8 mouse cellular contexts compared by ENCODE assay signal in the genomic region with DNA sequence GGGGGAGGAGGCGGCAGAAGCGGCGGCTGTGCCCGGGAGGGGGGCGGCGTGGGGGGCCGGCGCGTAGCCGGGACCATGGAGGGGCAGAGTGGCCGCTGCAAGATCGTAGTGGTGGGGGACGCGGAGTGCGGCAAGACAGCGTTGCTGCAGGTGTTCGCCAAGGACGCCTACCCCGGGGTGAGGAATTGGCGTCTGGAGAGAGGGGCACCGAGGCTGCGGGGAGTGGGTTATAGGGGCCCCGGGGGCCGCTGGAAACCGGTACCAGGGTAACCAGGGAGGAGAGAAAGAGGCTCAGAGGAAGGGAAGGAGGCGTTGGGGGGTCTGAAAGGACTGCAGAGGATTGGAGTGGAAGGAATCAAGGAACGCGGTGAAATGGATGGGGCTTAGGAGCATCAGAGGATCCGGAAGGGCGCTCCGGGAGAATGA. TPM values are rescaled to one million over a fixed set of nuclear protein-coding genes. Genes with fewer than 3 reads are reported as not detected.
DNase-seq lines count a peak whose midpoint lies in the region; ATAC-seq and TF ChIP-seq lines count a peak whose summit lies in the region.

No protein-coding gene starts in this region.

- no peaks in the 10 kb centered on the region for H3K9me3 ChIP-seq in heart, postnatal 0 days (replicated peaks; ENCODE audit: control insufficient read depth, low read length)
- no peaks in the 10 kb centered on the region for H3K9me3 ChIP-seq in midbrain, embryonic 10.5 days (replicated peaks)

- no peaks in the 10 kb centered on the region for H3K27me3 ChIP-seq in heart, postnatal 0 days (ENCODE audit: control insufficient read depth, insufficient read depth, low read length)
- H3K27me3 ChIP-seq in midbrain, embryonic 10.5 days (ENCODE audit: low read depth, poor library complexity, severe bottlenecking), result peaks cover 40% of the 10 kb centered on the region

- TF ChIP-seq EP300 in heart, postnatal 0 days (IDR thresholded peaks at IDR 0.05; ENCODE audit: low read depth), result no peak

- 0% methylated on average over 24 of the region's 31 CpGs for WGBS in heart, postnatal 0 days
- WGBS in midbrain, embryonic 10.5 days, result under 1% methylated on average over 31 of the region's 31 CpGs

- H3K27ac ChIP-seq in brown adipose tissue, adult 24 weeks (replicated peaks; ENCODE audit: low read depth, low read length), result no peak overlapping the region
- H3K27ac ChIP-seq in heart, postnatal 0 days (ENCODE audit: low read depth), result no peak overlapping the region
- H3K27ac ChIP-seq in midbrain, embryonic 10.5 days (replicated peaks), result peak overlapping the region; percentile 91

- DNase-seq in layer of hippocampus, postnatal 36 days, result peak; percentile 31 to 32
- no peak for DNase-seq in layer of hippocampus, adult 18-20 months (ENCODE audit: low spot score in 2 of 2)
- no peak for DNase-seq in heart, postnatal 0 days (ENCODE audit: low spot score)
- peak; percentile 75 for DNase-seq in midbrain, embryonic 10.5 days (ENCODE audit: low spot score)
- DNase-seq in cerebellum, postnatal 4 days (ENCODE audit: low spot score in 2 of 2), result no peak

- no peak for ATAC-seq in heart, postnatal 0 days (ENCODE audit: insufficient read depth, low read depth)
- no peak for ATAC-seq in granulocyte monocyte progenitor cell, adult 5-6 weeks (replicated peaks; ENCODE audit: poor library complexity, severe bottlenecking)
- no peak for ATAC-seq in monocyte, adult 5-6 weeks (replicated peaks; ENCODE audit: insufficient number of reproducible peaks, low FRiP score, low TSS enrichment, poor library complexity, severe bottlenecking)

- TF ChIP-seq CTCF in heart, postnatal 0 days (IDR thresholded peaks at IDR 0.05; ENCODE audit: low read depth), result no peak

- peak overlapping the region; percentile 65 for H3K4me3 ChIP-seq in brown adipose tissue, adult 24 weeks (ENCODE audit: insufficient read depth, low read depth, low read length)
- peak overlapping the region; percentile 65 for H3K4me3 ChIP-seq in heart, postnatal 0 days (ENCODE audit: low read depth, low read length)
- H3K4me3 ChIP-seq in midbrain, embryonic 10.5 days, result peak overlapping the region; percentile 79

- peak overlapping the region; percentile 54 for H3K9ac ChIP-seq in heart, postnatal 0 days (replicated peaks; ENCODE audit: low read depth, low read length)

- H3K4me1 ChIP-seq in brown adipose tissue, adult 24 weeks (ENCODE audit: control insufficient read depth, insufficient read depth, insufficient read length, low read length), result peaks cover 5% of the 10 kb centered on the region; the same call in 1 of the 2 replicates
- 0 out of 2 replicates have a peak, but pooled peaks cover 6% of the 10 kb centered on the region for H3K4me1 ChIP-seq in heart, postnatal 0 days (ENCODE audit: control insufficient read depth, insufficient read depth)
- H3K4me1 ChIP-seq in midbrain, embryonic 10.5 days, result peaks cover 85% of the 10 kb centered on the region

- peak overlapping the region; percentile 86 for H3K4me2 ChIP-seq in heart, postnatal 0 days (ENCODE audit: low read depth, low read length)

- no peaks in the 10 kb centered on the region for H3K36me3 ChIP-seq in heart, postnatal 0 days (replicated peaks; ENCODE audit: control insufficient read depth, insufficient read depth, low read length)
- H3K36me3 ChIP-seq in midbrain, embryonic 10.5 days, result peaks cover 23% of the 10 kb centered on the region

RNA-seq across cellular contexts. Expression of gene Vat1, which starts 2.2 kb away (rescaled TPM):
- 10 to 100 TPM; 28.0 to 28.2 TPM for total RNA-seq in layer of hippocampus, postnatal 36 days (2021)
- total RNA-seq in layer of hippocampus, adult 18-20 months (2021), result 10 to 100 TPM; 32.1 to 33.8 TPM
- polyA plus RNA-seq in brown adipose tissue, adult 24 weeks (2012; ENCODE audit: insufficient read depth, insufficient read length, missing spikeins), result 16.0 and 22.4 TPM in 2 replicates
- 82.0 and 84.2 TPM in 2 replicates for total RNA-seq in heart, postnatal 0 days (2014; rRNA removed; ENCODE audit: low replicate concordance)
- 19.5 and 19.7 TPM in 2 replicates for polyA plus RNA-seq in heart, postnatal 0 days (2015; fragmentation: Nextera tagmentation; extraction: Ambion mirVana)
- polyA plus RNA-seq in midbrain, embryonic 10.5 days (2016; fragmentation: Nextera tagmentation; extraction: Ambion mirVana), result 36.1 and 47.7 TPM in 2 replicates
- 77.1 and 85.8 TPM in 2 replicates for total RNA-seq in granulocyte monocyte progenitor cell, adult 5-6 weeks (2014; fragmentation: Nextera tagmentation)
- 56.3 and 66.2 TPM in 2 replicates for total RNA-seq in granulocyte monocyte progenitor cell, adult 5-6 weeks (2017)
- total RNA-seq in monocyte, adult 5-6 weeks (2017), result 13.9 to 14.1 TPM (median 13.9 TPM) in 3 replicates

RNA-seq across cellular contexts. Expression of gene Rnd2, which starts 3.5 kb away (rescaled TPM):
- total RNA-seq in layer of hippocampus, postnatal 36 days (2021), result 100 to 1,000 TPM; 123 TPM
- total RNA-seq in layer of hippocampus, adult 18-20 months (2021), result 100 to 1,000 TPM; 111 to 120 TPM
- 3.7 and 3.8 TPM in 2 replicates for polyA plus RNA-seq in brown adipose tissue, adult 24 weeks (2012; ENCODE audit: insufficient read depth, insufficient read length, missing spikeins)
- 4.9 and 6.1 TPM in 2 replicates for total RNA-seq in heart, postnatal 0 days (2014; rRNA removed; ENCODE audit: low replicate concordance)
- polyA plus RNA-seq in heart, postnatal 0 days (2015; fragmentation: Nextera tagmentation; extraction: Ambion mirVana), result 5.1 and 5.7 TPM in 2 replicates
- 38.8 and 57.7 TPM in 2 replicates for polyA plus RNA-seq in midbrain, embryonic 10.5 days (2016; fragmentation: Nextera tagmentation; extraction: Ambion mirVana)
- total RNA-seq in granulocyte monocyte progenitor cell, adult 5-6 weeks (2014; fragmentation: Nextera tagmentation), result 1.4 and 3.0 TPM in 2 replicates
- total RNA-seq in granulocyte monocyte progenitor cell, adult 5-6 weeks (2017), result 0.52 and 2.2 TPM in 2 replicates
- total RNA-seq in monocyte, adult 5-6 weeks (2017), result not detected in 3 replicates

RNA-seq across cellular contexts. Expression of gene Ifi35, which starts 20.1 kb away (rescaled TPM):
- 1 to 10 TPM; 2.5 to 3.1 TPM for total RNA-seq in layer of hippocampus, postnatal 36 days (2021)
- total RNA-seq in layer of hippocampus, adult 18-20 months (2021), result 1 to 10 TPM; 2.4 to 2.7 TPM
- 14.8 and 19.7 TPM in 2 replicates for polyA plus RNA-seq in brown adipose tissue, adult 24 weeks (2012; ENCODE audit: insufficient read depth, insufficient read length, missing spikeins)
- 26.3 and 28.9 TPM in 2 replicates for total RNA-seq in heart, postnatal 0 days (2014; rRNA removed; ENCODE audit: low replicate concordance)
- 23.9 and 24.2 TPM in 2 replicates for polyA plus RNA-seq in heart, postnatal 0 days (2015; fragmentation: Nextera tagmentation; extraction: Ambion mirVana)
- polyA plus RNA-seq in midbrain, embryonic 10.5 days (2016; fragmentation: Nextera tagmentation; extraction: Ambion mirVana), result 3.2 and 4.0 TPM in 2 replicates
- total RNA-seq in granulocyte monocyte progenitor cell, adult 5-6 weeks (2014; fragmentation: Nextera tagmentation), result 26.9 and 29.5 TPM in 2 replicates
- 27.7 and 33.0 TPM in 2 replicates for total RNA-seq in granulocyte monocyte progenitor cell, adult 5-6 weeks (2017)
- total RNA-seq in monocyte, adult 5-6 weeks (2017), result 65.6 to 68.1 TPM (median 67.1 TPM) in 3 replicates

RNA-seq across cellular contexts. Expression of gene Rpl27, which starts 26.2 kb away (rescaled TPM):
- total RNA-seq in layer of hippocampus, postnatal 36 days (2021), result 10 to 100 TPM; 28.5 to 39.7 TPM
- 10 to 100 TPM; 40.7 to 42.5 TPM for total RNA-seq in layer of hippocampus, adult 18-20 months (2021)
- 376 and 386 TPM in 2 replicates for polyA plus RNA-seq in brown adipose tissue, adult 24 weeks (2012; ENCODE audit: insufficient read depth, insufficient read length, missing spikeins)
- 796 and 938 TPM in 2 replicates for total RNA-seq in heart, postnatal 0 days (2014; rRNA removed; ENCODE audit: low replicate concordance)
- 242 and 248 TPM in 2 replicates for polyA plus RNA-seq in heart, postnatal 0 days (2015; fragmentation: Nextera tagmentation; extraction: Ambion mirVana)
- 382 and 448 TPM in 2 replicates for polyA plus RNA-seq in midbrain, embryonic 10.5 days (2016; fragmentation: Nextera tagmentation; extraction: Ambion mirVana)
- 1,057 and 1,193 TPM in 2 replicates for total RNA-seq in granulocyte monocyte progenitor cell, adult 5-6 weeks (2014; fragmentation: Nextera tagmentation)
- total RNA-seq in granulocyte monocyte progenitor cell, adult 5-6 weeks (2017), result 795 and 2,552 TPM in 2 replicates
- 465 to 1,168 TPM (median 1,010 TPM) in 3 replicates for total RNA-seq in monocyte, adult 5-6 weeks (2017)

RNA-seq across cellular contexts. Expression of gene Ptges3l, which starts 43.1 kb away (rescaled TPM):
- 1 to 10 TPM; 1.7 to 2.0 TPM for total RNA-seq in layer of hippocampus, postnatal 36 days (2021)
- total RNA-seq in layer of hippocampus, adult 18-20 months (2021), result 1 to 10 TPM in 1 of 2 experiments, under 1 TPM in 1; 0.99 to 2.0 TPM
- 3.8 and 4.2 TPM in 2 replicates for polyA plus RNA-seq in brown adipose tissue, adult 24 weeks (2012; ENCODE audit: insufficient read depth, insufficient read length, missing spikeins)
- 32.8 and 40.7 TPM in 2 replicates for total RNA-seq in heart, postnatal 0 days (2014; rRNA removed; ENCODE audit: low replicate concordance)
- 86.9 and 93.5 TPM in 2 replicates for polyA plus RNA-seq in heart, postnatal 0 days (2015; fragmentation: Nextera tagmentation; extraction: Ambion mirVana)
- polyA plus RNA-seq in midbrain, embryonic 10.5 days (2016; fragmentation: Nextera tagmentation; extraction: Ambion mirVana), result 2.4 and 3.7 TPM in 2 replicates
- 0.49 and 2.7 TPM in 2 replicates for total RNA-seq in granulocyte monocyte progenitor cell, adult 5-6 weeks (2014; fragmentation: Nextera tagmentation)
- total RNA-seq in granulocyte monocyte progenitor cell, adult 5-6 weeks (2017), result 0.52 and 9.1 TPM in 2 replicates
- total RNA-seq in monocyte, adult 5-6 weeks (2017), result 2.7 TPM in 1 of 3 replicates, not detected in the others

Comparison
In these comparisons a context has a peak if more than half of its experiments do, and no peak if none do; other contexts are left out.
1. DNase-seq: peak in layer of hippocampus, postnatal 36 days (2 of 2) and midbrain, embryonic 10.5 days (single experiment); none in layer of hippocampus, adult 18-20 months (0 of 2), heart, postnatal 0 days (single experiment) and cerebellum, postnatal 4 days (0 of 2).
2. RNA of gene Rnd2, which starts 3.5 kb away (total RNA-seq): 123 TPM in layer of hippocampus, postnatal 36 days and 111 to 120 TPM in layer of hippocampus, adult 18-20 months; 4.9 to 6.1 TPM in heart, postnatal 0 days, 0.52 to 3.0 TPM in granulocyte monocyte progenitor cell, adult 5-6 weeks and not detected in monocyte, adult 5-6 weeks; every median in the first group is over 10 times any median in the second.
3. Peak in every context shown above with its lines, with median percentiles within 50 percentile points of each other: H3K4me3 ChIP-seq.